Mouse (Mus musculus) cerebellum, adult 2 months (tissue): ENCODE measurements around the gene 2810459M11Rik.

ENCODE experiments used
- CTCF ChIP-seq: fragments of 200-500 bp; IDR thresholded peaks from 2 replicates; pipeline ENCODE4 v1.5.1; 2011; ENCODE audit warnings: low read depth, mild to moderate bottlenecking, control low read depth, low read length, moderate library complexity, borderline replicate concordance; ENCODE audit not compliant: insufficient read depth
- POLR2A ChIP-seq: fragments of 200-500 bp; IDR thresholded peaks from 2 replicates; pipeline ENCODE4 v1.6.1; 2011; ENCODE audit warnings: low read length, control low read depth, borderline replicate concordance; ENCODE audit not compliant: insufficient read depth

DNA sequence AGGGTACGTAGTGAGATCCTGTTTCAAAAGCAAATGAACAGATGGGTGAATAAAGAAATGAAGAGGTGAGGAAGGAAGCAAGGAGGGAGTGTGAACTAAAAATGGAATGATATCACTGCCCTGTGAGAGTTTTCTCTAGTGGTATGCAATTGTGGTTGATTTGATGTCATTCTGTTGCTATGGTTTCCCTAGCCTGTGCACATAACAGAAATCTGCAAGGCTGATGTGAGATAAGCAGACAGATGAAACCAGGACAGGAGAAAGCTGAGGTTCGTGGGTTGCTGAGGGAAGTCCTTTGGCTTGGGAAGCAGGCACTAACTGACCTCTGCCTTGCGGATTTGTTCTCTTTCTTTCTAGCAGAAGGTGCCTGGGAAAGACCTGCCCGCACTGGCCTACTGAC lies 2.6 kb downstream of the 2810459M11Rik start:
- no peak for TF ChIP-seq CTCF
- no peak for TF ChIP-seq POLR2A
